Mouse (Mus musculus) limb, embryonic 11.5 days (tissue): ENCODE measurements around the gene Ankrd50. TPM values are rescaled to one million over a fixed set of nuclear protein-coding genes. Genes with fewer than 3 reads are reported as not detected.

Experiments used
- ATAC-seq: fragments of 200-750 bp; cut with Nextera tagmentation; 2 replicates; pipeline ENCODE4 v1.8.0; 2017; ENCODE audit warnings: low read depth; ENCODE audit not compliant: insufficient number of reproducible peaks, low FRiP score, low TSS enrichment
- DNase-seq: peaks from one replicate; pipeline ENCODE4 v3.0.0-alpha.2; 2015; ENCODE audit warnings: low spot score
- H3K27ac ChIP-seq: fragments of 300-500 bp; sonication (generic); replicated peaks from 2 replicates; pipeline ENCODE4 v1.5.1; 2014; ENCODE audit warnings: low read depth, mild to moderate bottlenecking, low read length
- H3K27me3 ChIP-seq: fragments of 300-500 bp; sonication (generic); 2 replicates; pipeline ENCODE4 v1.6.1; 2014; ENCODE audit warnings: mild to moderate bottlenecking, low read length, mixed read lengths; ENCODE audit not compliant: control insufficient read depth, insufficient read depth
- H3K36me3 ChIP-seq: fragments of 300-500 bp; sonication (generic); 2 replicates; pipeline ENCODE4 v1.6.1; 2014; ENCODE audit warnings: mild to moderate bottlenecking, low read length, moderate library complexity, mixed read lengths; ENCODE audit not compliant: control insufficient read depth, insufficient read depth
- H3K4me1 ChIP-seq: fragments of 300-500 bp; sonication (generic); 2 replicates; pipeline ENCODE4 v1.6.1; 2014; ENCODE audit warnings: low read length, mixed read lengths; ENCODE audit not compliant: control insufficient read depth, insufficient read depth
- H3K4me2 ChIP-seq: fragments of 300-500 bp; sonication (generic); 2 replicates; pipeline ENCODE4 v1.6.1; 2014; ENCODE audit warnings: low read depth, mild to moderate bottlenecking, moderate library complexity; ENCODE audit not compliant: severe bottlenecking
- H3K4me3 ChIP-seq: fragments of 300-500 bp; sonication (generic); 2 replicates; pipeline ENCODE4 v1.5.1; 2014; ENCODE audit warnings: low read depth, low read length
- H3K9ac ChIP-seq: fragments of 300-500 bp; sonication (generic); 2 replicates; pipeline ENCODE4 v1.6.1; 2014; ENCODE audit warnings: mild to moderate bottlenecking, low read length
- H3K9me3 ChIP-seq: fragments of 300-500 bp; sonication (generic); 2 replicates; pipeline ENCODE4 v1.6.1; 2016; ENCODE audit warnings: low read length; ENCODE audit not compliant: control insufficient read depth
- WGBS: fragments of 180-500 bp; shearing (Covaris S2); extraction: QIAGEN DNeasy Blood & Tissue Kit; methylation state at CpG from one replicate; pipeline ENCODE4 v1.1.7; 2014; 5-methylcytosine and 5-hydroxymethylcytosine counted together
- polyA plus RNA-seq: library from polyadenylated mRNA; unstranded; fragments of >200 nt; fragmentation: Nextera tagmentation; extraction: Ambion mirVana; gene quantifications from 2 replicates; pipeline ENCODE4 v1.2.1, GENCODE M21; 2014

Ankrd50 gene
- polyA plus RNA-seq, 1 experiment from 2014 or later, result 18.1 TPM

- H3K4me3 ChIP-seq, result no peak overlapping the region
- H3K9ac ChIP-seq, result no peak overlapping the region
- DNase-seq (no peak), ATAC-seq (no peak)
- 80% methylated on average over 1 of the region's 1 CpGs for WGBS
- no peak overlapping the region for H3K27ac ChIP-seq
- H3K4me2 ChIP-seq, result no peak overlapping the region
- no peaks in the 10 kb centered on the region for H3K36me3 ChIP-seq
- peaks cover 19% of the 10 kb centered on the region for H3K4me1 ChIP-seq
- no peaks in the 10 kb centered on the region for H3K27me3 ChIP-seq
- H3K9me3 ChIP-seq, result no peaks in the 10 kb centered on the region
Observed at GRCm38 (mm10) chr3:38477936-38478335, 6.7 kb downstream of the Ankrd50 start.

- DNase-seq (no peak), ATAC-seq (no peak)
- Histone ChIP-seq H3K4me2 (no peak overlapping the region), H3K27ac (no peak overlapping the region), H3K36me3 (no peaks in the 10 kb centered on the region), H3K4me1 (peaks cover under 1% of the 10 kb centered on the region; the same call in 1 of the 2 replicates), H3K4me3 (no peak overlapping the region), H3K9me3 (no peaks in the 10 kb centered on the region), H3K9ac (no peak overlapping the region), H3K27me3 (no peaks in the 10 kb centered on the region)
- 37% methylated on average over 6 of the region's 6 CpGs for WGBS
Observed at GRCm38 (mm10) chr3:38475587-38475986, 9.1 kb downstream of the Ankrd50 start.

- 91% methylated on average over 4 of the region's 4 CpGs for WGBS
- Histone ChIP-seq H3K9me3 (no peaks in the 10 kb centered on the region), H3K9ac (no peak overlapping the region), H3K27me3 (no peaks in the 10 kb centered on the region), H3K4me2 (no peak overlapping the region), H3K4me1 (no peaks in the 10 kb centered on the region), H3K27ac (no peak overlapping the region), H3K36me3 (no peaks in the 10 kb centered on the region), H3K4me3 (no peak overlapping the region)
- ATAC-seq (no peak), DNase-seq (no peak)
Observed at GRCm38 (mm10) chr3:38473138-38473537, 11.5 kb downstream of the Ankrd50 start.

- Histone ChIP-seq H3K4me1 (no peaks in the 10 kb centered on the region), H3K9ac (no peak overlapping the region), H3K27me3 (no peaks in the 10 kb centered on the region), H3K9me3 (no peaks in the 10 kb centered on the region), H3K36me3 (no peaks in the 10 kb centered on the region), H3K4me3 (no peak overlapping the region), H3K4me2 (no peak overlapping the region), H3K27ac (no peak overlapping the region)
- ATAC-seq, result no peak
- DNase-seq, result no peak
Observed at GRCm38 (mm10) chr3:38471516-38471915, 13.1 kb downstream of the Ankrd50 start.

GRCm38 (mm10) chr3:38468131-38468530 is 16.5 kb downstream of the Ankrd50 start:
- Histone ChIP-seq H3K4me3 (no peak overlapping the region), H3K4me2 (no peak overlapping the region), H3K36me3 (no peaks in the 10 kb centered on the region), H3K27me3 (no peaks in the 10 kb centered on the region), H3K4me1 (no peaks in the 10 kb centered on the region), H3K9ac (no peak overlapping the region), H3K27ac (no peak overlapping the region), H3K9me3 (no peaks in the 10 kb centered on the region)
- ATAC-seq (no peak), DNase-seq (no peak)
- 92% methylated on average over 8 of the region's 8 CpGs for WGBS

GRCm38 (mm10) chr3:38466880-38467405 is 17.7 kb downstream of the Ankrd50 start:
- Histone ChIP-seq H3K27me3 (no peaks in the 10 kb centered on the region), H3K4me1 (no peaks in the 10 kb centered on the region), H3K9ac (no peak overlapping the region), H3K4me2 (no peak overlapping the region), H3K4me3 (no peak overlapping the region), H3K27ac (no peak overlapping the region), H3K9me3 (no peaks in the 10 kb centered on the region), H3K36me3 (peaks cover 3% of the 10 kb centered on the region; the same call in 1 of the 2 replicates)
- DNase-seq (no peak), ATAC-seq (no peak)
- 86% methylated on average over 8 of the region's 8 CpGs for WGBS

- ATAC-seq, result no peak
Observed at GRCm38 (mm10) chr3:38466139-38466538, 18.5 kb downstream of the Ankrd50 start.

GRCm38 (mm10) chr3:38463149-38463548 is 21.5 kb downstream of the Ankrd50 start:
- no peak for DNase-seq

More at GRCm38 (mm10) chr3:38466139-38466538, 18.5 kb downstream of the Ankrd50 start:
- Histone ChIP-seq H3K9me3 (no peaks in the 10 kb centered on the region), H3K27me3 (no peaks in the 10 kb centered on the region), H3K27ac (no peak overlapping the region), H3K4me1 (no peaks in the 10 kb centered on the region), H3K36me3 (peaks cover 6% of the 10 kb centered on the region; the same call in 1 of the 2 replicates), H3K4me2 (no peak overlapping the region), H3K9ac (no peak overlapping the region), H3K4me3 (no peak overlapping the region)
- 94% methylated on average over 5 of the region's 5 CpGs for WGBS
- no peak for DNase-seq

GRCm38 (mm10) chr3:38461742-38462141 is 22.9 kb downstream of the Ankrd50 start:
- ATAC-seq, result no peak
- Histone ChIP-seq H3K27ac (no peak overlapping the region), H3K27me3 (no peaks in the 10 kb centered on the region), H3K4me3 (no peak overlapping the region), H3K36me3 (peaks cover 7% of the 10 kb centered on the region), H3K4me1 (no peaks in the 10 kb centered on the region), H3K9ac (no peak overlapping the region), H3K4me2 (no peak overlapping the region), H3K9me3 (no peaks in the 10 kb centered on the region)
- DNase-seq, result no peak
- 71% methylated on average over 2 of the region's 2 CpGs for WGBS

More at GRCm38 (mm10) chr3:38463149-38463548, 21.5 kb downstream of the Ankrd50 start:
- Histone ChIP-seq H3K4me1 (no peaks in the 10 kb centered on the region), H3K27me3 (no peaks in the 10 kb centered on the region), H3K4me2 (no peak overlapping the region), H3K4me3 (no peak overlapping the region), H3K9me3 (no peaks in the 10 kb centered on the region), H3K36me3 (peaks cover 6% of the 10 kb centered on the region; the same call in 1 of the 2 replicates), H3K9ac (no peak overlapping the region), H3K27ac (no peak overlapping the region)
- no peak for ATAC-seq
- 95% methylated on average over 2 of the region's 2 CpGs for WGBS
